Mouse (Mus musculus) intestine, embryonic 16.5 days (tissue): ENCODE measurements around the gene Spout1. TPM values are rescaled to one million over a fixed set of nuclear protein-coding genes. Genes with fewer than 3 reads are reported as not detected.
"Not testable (repeated sequence)": the region's sequence is repeated elsewhere in the genome, so short reads cannot be mapped to it uniquely, and the experiment has no call there.

Experiments
- ATAC-seq: fragments of 200-750 bp; cut with Nextera tagmentation; 2 replicates; pipeline ENCODE4 v1.8.0; 2017; ENCODE audit warnings: moderate TSS enrichment, moderate library complexity
- H3K27ac ChIP-seq: fragments of 300-500 bp; sonication (generic); 2 replicates; pipeline ENCODE4 v1.5.1; 2014; ENCODE audit warnings: mild to moderate bottlenecking, low read length
- H3K27me3 ChIP-seq: fragments of 300-500 bp; sonication (generic); replicated peaks from 2 replicates; pipeline ENCODE4 v1.6.1; 2014; ENCODE audit warnings: low read length, control low read depth, mixed read lengths; ENCODE audit not compliant: control insufficient read depth, insufficient read depth
- H3K36me3 ChIP-seq: fragments of 300-500 bp; sonication (generic); 2 replicates; pipeline ENCODE4 v1.6.1; 2014; ENCODE audit warnings: low read length, control low read depth; ENCODE audit not compliant: control insufficient read depth, insufficient read depth
- H3K4me1 ChIP-seq: fragments of 300-500 bp; sonication (generic); 2 replicates; pipeline ENCODE4 v1.6.1; 2014; ENCODE audit warnings: low read length, control low read depth, mixed read lengths; ENCODE audit not compliant: control insufficient read depth, insufficient read depth
- H3K4me2 ChIP-seq: fragments of 300-500 bp; sonication (generic); 2 replicates; pipeline ENCODE4 v1.6.1; 2014; ENCODE audit warnings: low read depth, low read length, control low read depth
- H3K4me3 ChIP-seq: fragments of 300-500 bp; sonication (generic); 2 replicates; pipeline ENCODE4 v1.5.1; 2014; ENCODE audit warnings: mild to moderate bottlenecking, low read length
- H3K9ac ChIP-seq: fragments of 300-500 bp; sonication (generic); 2 replicates; pipeline ENCODE4 v1.6.1; 2014; ENCODE audit warnings: low read depth, low read length
- H3K9me3 ChIP-seq: fragments of 300-500 bp; sonication (generic); 2 replicates; pipeline ENCODE4 v1.6.1; 2016; ENCODE audit warnings: low read length, control low read depth; ENCODE audit not compliant: control insufficient read depth
- WGBS: fragments of 180-500 bp; shearing (Covaris S2); extraction: QIAGEN DNeasy Blood & Tissue Kit; methylation state at CpG from one replicate; pipeline ENCODE4 v1.1.7; 2014; 5-methylcytosine and 5-hydroxymethylcytosine counted together
- polyA plus RNA-seq: library from polyadenylated mRNA; unstranded; fragments of >200 nt; fragmentation: Nextera tagmentation; extraction: Ambion mirVana; gene quantifications from 2 replicates; pipeline ENCODE4 v1.2.1, GENCODE M21; 2015

Spout1 gene
- polyA plus RNA-seq, 1 experiment from 2014 or later: 62.6 TPM

DNA sequence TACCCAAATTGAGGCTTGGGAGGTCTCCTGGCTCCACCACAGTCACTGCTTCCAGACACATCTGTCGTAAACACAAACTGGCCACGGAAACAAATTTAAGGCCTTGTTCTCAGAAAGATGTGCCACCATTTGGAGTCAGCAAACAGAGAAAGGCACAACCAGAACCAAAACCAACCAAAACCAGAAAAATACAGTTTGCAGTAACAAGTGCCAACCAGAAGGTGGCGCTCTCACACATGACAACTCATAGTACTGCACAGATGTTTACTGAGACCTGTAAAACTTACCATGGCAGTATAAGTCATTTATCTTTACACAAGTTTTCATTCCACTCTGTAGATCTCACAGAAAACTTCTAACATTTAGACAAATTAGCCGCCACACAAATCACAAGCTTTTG, 11.6 kb downstream of the Spout1 start:
- H3K9ac ChIP-seq: no peak overlapping the region
- H3K4me2 ChIP-seq: no peak overlapping the region
- H3K9me3 ChIP-seq: peaks cover 9% of the 10 kb centered on the region
- no peaks in the 10 kb centered on the region for H3K4me1 ChIP-seq
- WGBS: 62% methylated on average over 4 of the region's 4 CpGs
- no peak overlapping the region for H3K4me3 ChIP-seq
- no peaks in the 10 kb centered on the region for H3K27me3 ChIP-seq
- ATAC-seq: no peak
- no peaks in the 10 kb centered on the region for H3K36me3 ChIP-seq
- no peak overlapping the region for H3K27ac ChIP-seq

DNA sequence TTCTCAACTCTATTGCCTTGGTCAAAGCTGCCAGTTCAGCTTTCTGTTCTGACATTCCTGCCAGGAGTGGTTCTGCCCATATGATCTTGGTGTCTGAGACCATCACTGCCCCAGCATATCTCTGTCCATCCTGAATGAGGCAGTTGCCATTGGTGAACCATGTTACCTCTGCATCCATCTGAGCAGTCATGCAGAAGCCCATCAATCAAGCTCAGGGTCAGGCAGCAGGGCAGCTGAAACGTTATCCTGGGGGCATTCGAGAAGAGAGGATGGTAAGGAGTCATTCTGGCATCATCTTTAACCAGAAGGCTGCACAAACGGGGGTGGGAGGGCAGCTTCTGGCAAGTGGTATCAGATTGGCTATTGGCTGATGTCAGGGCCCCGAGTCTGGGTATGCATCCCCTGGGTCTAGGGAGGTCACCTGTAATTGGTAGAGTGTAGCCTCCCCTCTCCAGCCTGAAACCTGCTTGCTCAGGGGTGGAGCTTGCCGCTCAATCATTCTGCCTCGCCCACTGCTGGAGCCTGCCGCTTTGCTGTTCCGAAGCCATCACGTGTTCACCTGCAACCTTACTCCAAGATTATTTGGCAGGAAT, 13.8 kb downstream of the Spout1 start:
- H3K27me3 ChIP-seq: no peaks in the 10 kb centered on the region
- no peak overlapping the region for H3K4me3 ChIP-seq
- H3K4me2 ChIP-seq: no peak overlapping the region
- ATAC-seq: no peak
- no peak overlapping the region for H3K27ac ChIP-seq
- WGBS: 54% methylated on average over 9 of the region's 9 CpGs
- H3K36me3 ChIP-seq: no peaks in the 10 kb centered on the region
- no peaks in the 10 kb centered on the region for H3K4me1 ChIP-seq
- peaks cover 9% of the 10 kb centered on the region for H3K9me3 ChIP-seq
- H3K9ac ChIP-seq: no peak overlapping the region

DNA sequence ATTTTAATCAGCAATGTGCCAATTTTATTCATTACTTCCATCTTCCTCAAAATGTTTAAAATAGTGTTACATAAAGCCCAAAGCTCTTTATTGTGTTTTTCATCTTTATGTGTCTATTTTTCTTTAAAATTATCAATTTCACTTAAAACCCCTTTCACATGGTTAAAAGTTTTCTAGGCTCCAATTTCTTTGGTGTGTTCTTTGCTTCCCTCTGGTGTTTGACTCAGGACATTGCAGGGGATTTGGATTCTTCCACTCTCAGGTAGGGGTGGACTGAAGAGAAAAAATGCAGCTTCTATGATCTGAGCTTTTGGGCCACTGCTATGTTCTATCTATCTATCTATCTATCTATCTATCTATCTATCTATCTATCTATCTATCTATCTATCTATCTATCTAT, 16.4 kb downstream of the Spout1 start:
- Histone ChIP-seq H3K27ac (no peak overlapping the region), H3K27me3 (no peaks in the 10 kb centered on the region), H3K9me3 (peaks cover 5% of the 10 kb centered on the region), H3K4me1 (no peaks in the 10 kb centered on the region), H3K4me2 (no peak overlapping the region), H3K4me3 (no peak overlapping the region), H3K9ac (no peak overlapping the region), H3K36me3 (no peaks in the 10 kb centered on the region)
- ATAC-seq: no peak

DNA sequence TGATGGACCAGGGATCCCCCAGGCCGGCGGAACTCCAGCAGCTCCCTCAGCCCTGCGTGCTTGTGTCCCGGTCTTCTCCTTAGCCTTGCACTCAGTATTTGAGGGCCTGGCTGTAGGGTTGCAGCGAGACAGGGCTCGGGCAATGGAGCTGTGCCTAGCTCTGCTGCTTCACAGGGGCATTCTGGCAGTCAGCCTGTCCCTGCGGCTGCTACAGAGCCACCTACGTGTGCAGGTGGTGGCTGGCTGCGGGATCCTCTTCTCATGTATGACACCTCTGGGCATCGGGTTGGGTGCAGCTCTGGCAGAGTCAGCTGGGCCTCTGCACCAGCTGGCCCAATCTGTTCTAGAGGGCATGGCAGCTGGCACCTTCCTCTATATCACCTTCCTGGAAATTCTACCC, 18.4 kb downstream of the Spout1 start:
- 83% methylated on average over 7 of the region's 10 CpGs for WGBS
- not testable (repeated sequence) for H3K9me3 ChIP-seq, H3K36me3 ChIP-seq, H3K4me3 ChIP-seq, H3K27ac ChIP-seq, H3K9ac ChIP-seq, H3K4me2 ChIP-seq, H3K27me3 ChIP-seq, H3K4me1 ChIP-seq, ATAC-seq

DNA sequence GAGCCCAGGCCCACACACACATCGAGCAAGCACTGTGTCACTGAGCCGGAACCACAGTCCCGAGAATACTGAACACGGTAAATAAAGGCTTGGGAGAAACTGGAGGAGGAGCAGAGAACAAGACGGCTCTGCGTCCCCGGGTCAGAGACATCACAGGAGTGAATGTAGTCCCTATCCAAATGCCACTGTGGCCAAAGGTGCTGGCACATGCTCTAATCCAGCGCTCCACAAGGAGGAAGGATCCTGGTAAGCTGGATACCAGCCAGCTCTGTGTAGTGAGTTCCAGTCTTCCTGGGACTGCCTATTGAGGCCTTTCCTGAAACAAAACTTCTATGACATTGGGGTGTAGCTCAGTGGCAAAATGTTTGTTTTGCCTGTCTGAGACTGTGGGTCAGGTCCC, 25.6 kb downstream of the Spout1 start:
- Histone ChIP-seq H3K27ac (no peak overlapping the region), H3K9me3 (no peaks in the 10 kb centered on the region), H3K4me2 (no peak overlapping the region), H3K9ac (no peak overlapping the region), H3K27me3 (no peaks in the 10 kb centered on the region), H3K36me3 (peaks cover 22% of the 10 kb centered on the region), H3K4me1 (no peaks in the 10 kb centered on the region), H3K4me3 (no peak overlapping the region)
- WGBS: 77% methylated on average over 8 of the region's 8 CpGs
- ATAC-seq: no peak

DNA sequence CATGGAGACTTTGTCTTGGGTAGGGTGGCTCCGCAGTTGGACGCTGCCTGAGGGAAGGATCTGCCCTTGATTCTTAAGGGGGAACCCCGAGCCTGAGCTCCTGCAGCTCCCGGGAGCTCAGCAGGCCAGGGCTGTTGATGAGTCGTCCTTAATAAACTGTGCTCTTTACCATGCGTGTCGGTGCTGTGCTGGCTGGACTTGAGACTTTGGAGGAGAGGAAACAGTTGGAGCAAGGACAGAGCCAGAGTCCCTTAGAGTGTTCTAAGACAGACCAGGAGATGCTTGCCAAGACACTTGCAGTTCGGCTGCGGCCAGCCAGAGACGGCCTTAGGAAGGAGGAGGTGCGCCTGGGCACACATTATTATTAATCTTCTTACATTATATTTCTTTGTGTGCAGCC, 26.4 kb downstream of the Spout1 start:
- Histone ChIP-seq H3K27me3 (no peaks in the 10 kb centered on the region), H3K9me3 (no peaks in the 10 kb centered on the region), H3K27ac (no peak overlapping the region), H3K4me3 (no peak overlapping the region), H3K4me1 (no peaks in the 10 kb centered on the region), H3K9ac (no peak overlapping the region), H3K4me2 (no peak overlapping the region), H3K36me3 (peaks cover 22% of the 10 kb centered on the region)
- 74% methylated on average over 11 of the region's 11 CpGs for WGBS
- ATAC-seq: no peak

DNA sequence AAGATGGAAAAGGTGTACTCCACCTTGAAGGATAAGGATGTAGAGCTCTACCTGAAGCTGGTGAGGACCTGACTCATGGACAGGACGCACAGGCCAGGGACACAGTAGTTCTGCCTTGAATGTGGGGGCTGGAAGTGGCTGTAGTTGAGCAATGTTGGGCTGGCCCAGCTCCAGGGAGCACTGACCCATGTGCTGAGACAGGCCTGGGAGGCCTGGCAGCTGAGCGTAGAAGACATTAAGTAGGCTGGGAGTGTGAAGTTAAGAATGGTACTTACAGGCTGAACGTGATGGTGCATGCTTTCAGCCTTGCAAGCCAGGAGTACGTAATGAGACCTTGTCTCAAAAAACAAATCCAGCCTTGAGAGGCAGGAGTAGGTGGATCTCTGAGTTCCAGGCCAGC, 30.8 kb downstream of the Spout1 start:
- Histone ChIP-seq H3K4me2 (no peak overlapping the region), H3K9ac (no peak overlapping the region), H3K4me3 (no peak overlapping the region), H3K36me3 (peaks cover 22% of the 10 kb centered on the region), H3K9me3 (no peaks in the 10 kb centered on the region), H3K27me3 (no peaks in the 10 kb centered on the region), H3K27ac (no peak overlapping the region), H3K4me1 (no peaks in the 10 kb centered on the region)
- ATAC-seq: no peak
- WGBS: 91% methylated on average over 4 of the region's 4 CpGs

DNA sequence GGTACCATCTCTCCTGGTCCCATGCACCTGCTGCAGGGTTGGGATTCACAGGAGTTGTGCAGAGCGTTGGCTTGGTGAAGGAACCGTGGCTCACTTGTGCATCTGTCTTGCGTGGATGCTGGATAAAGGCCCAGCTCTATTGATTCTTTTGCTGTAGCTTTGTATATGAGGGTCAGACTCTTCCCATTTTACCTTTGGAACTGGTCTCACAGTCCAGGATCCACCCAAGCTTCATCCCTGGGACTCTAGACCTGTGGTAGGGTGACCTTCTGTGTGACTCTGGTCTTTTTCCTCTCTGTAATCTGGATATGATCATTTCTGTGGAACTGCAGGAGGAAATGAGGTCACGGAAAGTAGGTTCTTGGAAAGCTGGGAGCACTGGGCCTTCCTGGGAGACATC, 33.8 kb downstream of the Spout1 start:
- no peaks in the 10 kb centered on the region for H3K9me3 ChIP-seq
- no peak overlapping the region; the same call in 1 of the 2 replicates for H3K9ac ChIP-seq
- ATAC-seq: no peak
- H3K4me2 ChIP-seq: no peak overlapping the region
- no peak overlapping the region for H3K4me3 ChIP-seq
- no peaks in the 10 kb centered on the region for H3K4me1 ChIP-seq
- H3K27me3 ChIP-seq: no peaks in the 10 kb centered on the region
- no peak overlapping the region for H3K27ac ChIP-seq
- H3K36me3 ChIP-seq: peaks cover 11% of the 10 kb centered on the region
- WGBS: 97% methylated on average over 4 of the region's 4 CpGs

DNA sequence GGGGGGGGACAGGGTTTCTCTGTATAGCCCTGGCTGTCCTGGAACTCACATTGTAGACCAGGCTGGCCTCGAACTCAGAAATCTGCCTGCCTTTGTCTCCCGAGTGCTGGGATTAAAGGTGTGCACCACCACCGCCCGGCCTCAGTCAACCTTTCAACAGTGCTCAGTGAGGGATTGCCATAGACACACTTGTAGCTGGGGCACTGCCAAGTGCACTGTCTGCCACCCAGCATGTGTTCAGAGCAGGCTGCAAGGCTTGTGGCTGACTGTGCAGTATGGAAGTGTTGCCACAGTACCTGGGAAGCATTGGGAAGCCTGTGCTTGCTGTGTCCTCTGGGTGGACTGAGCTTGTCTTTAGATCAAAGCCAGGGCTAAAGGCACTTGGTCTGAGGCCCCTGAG, 38.2 kb downstream of the Spout1 start:
- ATAC-seq: not testable (repeated sequence)
- WGBS: 90% methylated on average over 4 of the region's 4 CpGs

DNA sequence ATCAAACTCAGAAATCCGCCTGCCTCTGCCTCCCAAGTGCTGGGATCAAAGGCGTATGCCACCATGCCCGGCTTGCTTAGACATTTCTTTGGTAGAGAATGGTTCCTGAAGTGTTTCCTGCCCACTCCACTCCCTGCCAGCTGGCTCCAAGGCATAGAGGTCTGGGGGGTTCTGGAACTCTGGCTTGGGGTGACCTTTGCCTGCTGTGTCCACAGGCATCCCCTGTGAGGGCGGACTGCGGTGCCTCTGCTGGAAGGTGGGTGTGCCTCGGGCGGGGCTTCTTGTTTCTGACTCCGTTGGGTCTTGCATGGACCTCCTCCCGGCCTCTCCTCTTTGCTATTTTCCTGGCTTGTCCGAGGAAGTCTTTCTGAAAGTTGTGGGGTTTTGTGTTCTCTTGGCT, 41.8 kb downstream of the Spout1 start:
- no peak for ATAC-seq
- H3K4me1 ChIP-seq: peaks cover 30% of the 10 kb centered on the region
- no peak overlapping the region for H3K4me2 ChIP-seq
- peaks cover 5% of the 10 kb centered on the region; the same call in 1 of the 2 replicates for H3K36me3 ChIP-seq
- H3K27me3 ChIP-seq: no peaks in the 10 kb centered on the region
- no peak overlapping the region for H3K4me3 ChIP-seq
- WGBS: 77% methylated on average over 10 of the region's 10 CpGs
- H3K9me3 ChIP-seq: no peaks in the 10 kb centered on the region
- H3K9ac ChIP-seq: no peak overlapping the region
- no peak overlapping the region for H3K27ac ChIP-seq

More for the DNA sequence above, 38.2 kb downstream of the Spout1 start:
- not testable (repeated sequence) for H3K4me3 ChIP-seq, H3K27ac ChIP-seq, H3K36me3 ChIP-seq, H3K9ac ChIP-seq, H3K27me3 ChIP-seq, H3K9me3 ChIP-seq, H3K4me2 ChIP-seq
- peaks cover 14% of the 10 kb centered on the region for H3K4me1 ChIP-seq
